Mouse (Mus musculus) liver, postnatal 0 days (tissue): Measurements from ENCODE around the gene Ubash3b.

Experiments
- CTCF ChIP-seq: sonication (generic); IDR thresholded peaks from 2 replicates; pipeline ENCODE4 v1.5.1; 2016; ENCODE audit warnings: antibody characterized with exemption, low read depth
- EP300 ChIP-seq: IDR thresholded peaks from 2 replicates; pipeline ENCODE4 v1.6.1; 2016; ENCODE audit warnings: antibody characterized with exemption, low read depth, mild to moderate bottlenecking

GRCm38 (mm10) chr9:41043641-41044040 lies 117.9 kb downstream of the Ubash3b start:
- no peak for TF ChIP-seq CTCF
- TF ChIP-seq EP300 = no peak
